Mouse (Mus musculus): ENCODE results near the gene Syne3. TPM values are rescaled to one million over a fixed set of nuclear protein-coding genes. Genes with fewer than 3 reads are reported as not detected.

Gene Syne3
- total RNA-seq, 2 experiments from 2014 or later: 1.2 to 1.3 TPM

DNA sequence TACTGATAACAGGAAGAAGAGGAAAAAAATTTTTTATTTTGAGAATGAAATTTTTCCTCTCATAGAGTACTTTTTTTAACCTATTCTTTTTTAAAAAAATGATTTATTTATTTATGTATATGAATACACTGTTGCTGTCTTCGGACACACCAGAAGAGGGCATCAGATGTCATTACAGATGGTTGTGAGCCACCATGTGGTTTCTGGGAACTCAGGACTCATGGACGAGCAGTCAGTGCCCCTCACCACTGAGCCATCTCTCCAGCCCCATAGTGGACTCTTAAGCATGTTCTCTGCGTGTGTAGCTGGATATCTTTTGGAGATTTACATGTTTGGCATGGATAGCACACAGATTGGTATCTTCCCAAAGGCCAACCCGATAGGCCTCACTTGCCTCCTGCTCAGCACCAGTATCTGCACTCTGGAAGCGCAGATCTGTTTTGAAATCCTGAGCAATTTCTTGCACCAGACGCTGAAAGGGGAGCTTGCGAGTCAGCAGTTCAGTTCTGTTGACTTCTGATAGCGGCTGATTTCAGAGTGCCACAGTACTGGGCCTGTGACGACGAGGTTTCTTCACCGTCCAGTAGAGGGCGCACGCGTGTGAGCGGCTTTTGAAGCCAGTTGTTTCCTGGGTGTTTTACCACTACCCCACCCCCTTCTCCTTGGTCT, 17.8 kb upstream of the Syne3 start:
- peak in 1 of 2 experiments; percentile 75 for DNase-seq (ENCODE audit: extremely low spot score in 1 of 2, low spot score in 1 of 2)

DNA sequence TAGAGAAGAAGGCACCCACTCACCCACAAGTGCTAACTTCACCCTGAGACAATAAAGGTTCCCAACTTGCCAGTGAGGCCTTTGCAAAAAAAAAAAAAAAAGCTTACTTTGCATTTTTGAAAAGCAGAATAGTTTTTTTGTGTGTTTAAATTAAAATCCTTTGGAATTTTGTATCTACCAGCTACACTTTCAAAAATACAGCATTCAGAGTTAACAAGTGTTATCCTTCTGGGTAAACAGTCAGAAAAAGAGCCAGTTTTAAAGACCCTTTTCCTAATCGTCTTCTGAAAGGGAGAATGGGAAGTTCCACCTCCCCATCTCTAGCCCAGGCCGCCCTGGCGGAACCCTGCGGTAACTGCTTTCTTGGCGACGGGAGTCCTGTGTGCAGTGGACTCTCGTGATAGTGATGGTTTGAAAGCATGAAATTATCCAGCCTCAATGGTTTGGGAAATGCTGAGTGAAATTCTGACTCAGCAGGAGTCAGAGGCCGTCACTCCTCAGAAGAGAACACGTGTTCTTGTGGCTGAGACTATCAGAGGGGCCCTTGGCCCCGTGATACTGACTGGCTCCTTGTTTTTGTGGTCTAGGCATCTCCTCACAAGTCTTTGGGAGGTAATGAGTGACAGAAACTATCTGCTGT, 16.5 kb upstream of the Syne3 start:
- DNase-seq (ENCODE audit: extremely low spot score in 1 of 2, low spot score in 1 of 2): no peak

- peak in 1 of 2 experiments; percentile 87 for DNase-seq (ENCODE audit: extremely low spot score in 1 of 2, low spot score in 1 of 2)
These were observed 15.8 kb upstream of the Syne3 start for GRCm38 (mm10) chr12:105025271-105025946.

DNA sequence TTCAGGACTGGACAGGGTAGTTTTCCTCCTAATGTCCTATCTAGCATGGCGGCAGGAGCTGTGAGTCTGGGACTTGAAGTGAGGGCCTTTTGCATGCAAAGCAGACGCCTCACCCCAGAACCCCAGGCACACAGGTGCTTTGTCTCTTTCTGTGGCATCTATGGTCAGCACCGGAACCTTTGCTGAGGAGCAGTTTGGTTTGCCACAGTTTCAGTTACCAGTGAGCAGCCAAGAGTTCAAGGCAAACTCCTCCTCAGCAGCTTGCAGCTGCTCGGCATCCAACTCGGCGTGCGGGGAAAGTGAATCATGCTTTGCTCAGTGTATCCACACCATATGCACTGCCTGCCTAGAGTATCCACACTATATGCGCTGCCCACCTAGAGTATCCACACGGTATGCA, 13.2 kb upstream of the Syne3 start:
- no peak for DNase-seq (ENCODE audit: extremely low spot score in 1 of 2, low spot score in 1 of 2)

- no peak for DNase-seq (ENCODE audit: extremely low spot score in 1 of 2, low spot score in 1 of 2)
These were observed 12.5 kb upstream of the Syne3 start for GRCm38 (mm10) chr12:105022141-105022540.

GRCm38 (mm10) chr12:105021441-105022069, 11.9 kb upstream of the Syne3 start:
- DNase-seq (ENCODE audit: extremely low spot score in 1 of 2, low spot score in 1 of 2): no peak

DNA sequence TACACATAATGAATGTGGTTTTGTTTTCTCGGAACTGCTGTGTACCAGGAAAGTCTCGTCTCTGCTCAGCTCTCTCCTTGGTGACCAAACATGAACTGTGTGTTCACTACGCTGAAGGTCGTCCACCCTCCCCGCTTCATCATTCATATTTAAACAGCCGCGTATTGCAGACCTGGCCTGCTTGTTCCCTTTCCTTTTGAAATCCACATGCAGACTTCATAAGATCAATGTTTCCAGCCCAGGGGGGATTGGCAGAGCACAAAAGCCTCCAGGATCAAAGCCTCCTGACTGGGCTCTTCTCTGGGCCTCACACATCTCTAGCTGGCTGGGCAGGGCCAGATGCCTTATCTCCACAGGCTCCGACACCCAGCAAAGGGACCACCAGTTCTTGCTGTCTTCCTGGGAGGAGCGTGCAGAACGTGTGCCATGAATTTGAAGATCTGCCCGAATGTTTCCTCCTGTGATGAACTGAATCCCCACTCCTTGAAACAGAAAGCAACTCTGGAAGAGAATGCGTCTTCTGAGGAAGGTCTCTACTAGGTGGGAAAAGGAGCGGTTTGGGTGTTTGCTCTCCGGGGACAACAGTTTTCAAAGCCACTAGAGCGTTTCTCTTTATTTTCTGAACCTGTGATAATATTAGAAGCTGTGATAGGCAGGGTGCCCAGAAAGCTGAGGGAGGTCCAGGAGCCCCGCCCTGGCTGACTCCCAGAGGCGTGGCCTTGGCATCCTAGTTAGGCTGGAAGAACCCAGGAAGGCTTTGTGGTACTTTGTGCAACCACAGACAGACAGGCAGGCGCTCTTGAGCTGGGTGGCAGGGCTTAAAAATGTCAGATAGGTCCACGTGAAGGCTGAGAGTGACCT, 10.0 kb upstream of the Syne3 start:
- no peak for DNase-seq (ENCODE audit: extremely low spot score in 1 of 2, low spot score in 1 of 2)

- DNase-seq (ENCODE audit: extremely low spot score in 1 of 2, low spot score in 1 of 2): no peak
These were observed 7.0 kb upstream of the Syne3 start for GRCm38 (mm10) chr12:105016639-105017038.

GRCm38 (mm10) chr12:105016199-105016598, 6.6 kb upstream of the Syne3 start:
- no peak for DNase-seq (ENCODE audit: extremely low spot score in 1 of 2, low spot score in 1 of 2)

DNA sequence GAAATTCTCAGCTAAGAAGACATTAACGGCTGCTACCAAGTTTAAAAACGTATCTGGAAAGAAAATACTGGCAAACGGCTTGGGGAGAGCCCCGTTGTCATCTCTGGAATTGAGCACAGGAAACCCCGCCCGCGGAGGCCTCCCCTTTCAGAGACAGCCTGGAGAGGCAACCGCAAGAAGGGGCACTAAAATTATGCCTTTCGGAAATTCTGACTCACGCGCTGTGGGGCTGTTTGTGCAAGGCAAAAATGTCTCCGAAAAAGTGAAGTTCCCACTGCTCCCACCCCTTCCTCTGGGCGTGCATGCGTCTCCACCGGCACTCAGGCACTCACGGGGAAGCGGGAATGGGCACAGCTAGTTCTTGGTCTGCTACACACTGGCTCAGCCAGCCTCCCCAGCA, 3.5 kb upstream of the Syne3 start:
- no peak for DNase-seq (ENCODE audit: extremely low spot score in 1 of 2, low spot score in 1 of 2)

DNA sequence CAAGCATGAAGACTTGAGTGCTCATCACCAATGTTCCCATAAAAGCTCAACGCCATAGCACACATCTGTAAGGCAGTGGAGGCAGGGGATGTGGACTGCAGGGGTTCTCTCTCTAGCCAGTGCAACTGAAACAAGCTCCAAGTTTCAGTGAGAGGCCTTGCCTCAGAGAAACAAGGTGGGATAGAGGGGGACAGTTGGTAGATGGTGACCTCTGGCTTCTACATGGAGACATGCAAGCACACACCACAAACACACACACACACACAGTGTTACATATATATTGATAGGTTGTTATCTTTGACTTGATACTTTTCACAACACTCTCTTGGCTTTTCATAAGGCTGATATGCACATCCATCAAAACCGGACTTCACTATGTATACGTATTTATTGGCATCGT, 2.7 kb upstream of the Syne3 start:
- DNase-seq (ENCODE audit: extremely low spot score in 1 of 2, low spot score in 1 of 2): no peak

GRCm38 (mm10) chr12:105011589-105011988, 2.0 kb upstream of the Syne3 start:
- DNase-seq (ENCODE audit: extremely low spot score in 1 of 2, low spot score in 1 of 2): no peak

DNA sequence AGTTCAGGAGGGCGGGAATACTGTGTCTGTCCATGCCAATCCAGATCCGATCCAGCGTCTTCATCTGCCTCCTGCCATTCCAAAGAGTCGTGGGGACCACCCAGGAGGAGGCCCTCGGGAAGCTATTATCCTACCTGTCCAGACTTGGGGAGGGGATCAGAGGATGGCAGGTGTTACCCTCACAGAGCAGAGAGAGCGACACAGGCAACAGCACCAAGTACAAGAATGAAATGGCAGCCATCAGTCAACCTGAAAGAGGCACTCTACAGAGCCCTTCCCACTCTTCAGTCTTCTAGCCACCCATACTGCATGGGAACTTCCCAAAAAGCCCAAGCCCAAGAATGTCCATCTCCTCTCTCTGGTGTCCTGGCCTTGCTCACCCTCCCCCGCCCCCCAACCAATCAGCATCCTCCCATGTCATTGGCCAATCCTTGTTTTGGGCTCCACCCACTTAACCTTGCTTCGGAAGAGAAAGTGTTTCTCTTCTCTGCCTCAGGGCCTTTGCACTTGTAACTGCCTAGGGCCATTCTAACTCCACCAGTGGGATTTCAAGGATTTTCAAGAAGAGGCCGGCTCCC, 693 bp upstream of the Syne3 start:
- no peak for DNase-seq (ENCODE audit: extremely low spot score in 1 of 2, low spot score in 1 of 2)

DNA sequence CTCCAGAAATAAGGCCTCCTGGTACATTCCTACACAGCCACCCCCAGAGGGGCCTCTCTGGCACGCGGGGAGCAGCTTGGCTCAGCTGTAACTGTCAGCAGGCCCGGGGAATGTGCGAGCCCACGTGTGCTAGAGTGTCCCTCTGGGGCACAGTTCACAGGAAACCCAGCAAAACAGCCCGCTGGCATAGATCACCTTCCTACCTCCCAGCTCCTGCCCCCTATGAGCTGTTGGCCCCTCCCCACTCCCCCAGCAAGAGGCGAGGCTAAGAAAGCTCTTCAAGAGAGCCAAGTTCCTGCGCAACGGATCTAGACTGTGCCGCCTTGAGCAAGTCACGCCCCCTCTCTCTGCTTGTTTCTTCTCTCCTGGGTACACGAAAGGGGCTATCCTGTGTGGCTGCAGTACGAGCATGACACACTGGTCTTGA, 844 bp downstream of the Syne3 start:
- no peak for DNase-seq (ENCODE audit: extremely low spot score in 1 of 2, low spot score in 1 of 2)

- no peak for DNase-seq (ENCODE audit: extremely low spot score in 1 of 2, low spot score in 1 of 2)
These were observed 1.5 kb downstream of the Syne3 start for GRCm38 (mm10) chr12:105008150-105008549.

DNA sequence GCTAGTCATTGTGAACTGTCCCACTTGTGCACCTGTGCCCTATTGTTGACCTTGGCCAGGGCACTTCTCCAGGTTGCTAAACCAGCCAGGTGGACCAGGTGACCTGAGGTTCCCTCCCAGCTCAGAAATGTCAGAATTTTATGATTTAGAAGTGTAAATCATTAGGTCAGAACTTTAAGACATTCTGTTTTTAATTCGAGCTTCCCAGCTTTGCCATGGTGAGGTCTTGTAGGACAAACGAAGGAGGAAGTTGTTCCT, 4.0 kb downstream of the Syne3 start:
- DNase-seq (ENCODE audit: extremely low spot score in 1 of 2, low spot score in 1 of 2): no peak

GRCm38 (mm10) chr12:105004956-105005714, 4.5 kb downstream of the Syne3 start:
- DNase-seq (ENCODE audit: extremely low spot score in 1 of 2, low spot score in 1 of 2): no peak

DNA sequence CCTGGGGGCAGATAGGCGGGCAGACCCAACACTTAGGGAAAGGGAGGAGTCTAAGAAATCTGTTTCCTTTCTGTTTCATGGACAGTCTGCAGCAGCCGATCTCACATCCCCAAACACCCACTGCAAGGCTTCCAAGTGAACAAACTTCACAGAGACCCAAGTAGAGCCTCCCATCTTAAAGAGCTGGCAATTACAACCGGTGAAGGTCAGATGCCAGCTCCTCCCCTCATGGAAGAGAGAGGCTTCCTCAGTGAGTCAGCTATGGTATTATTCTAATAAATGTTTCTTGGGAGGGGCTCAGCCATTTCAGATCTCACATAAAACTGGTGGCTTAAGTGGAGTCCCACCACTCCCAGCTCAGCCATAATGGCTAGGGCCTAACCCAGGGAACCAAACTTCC, 5.9 kb downstream of the Syne3 start:
- no peak for DNase-seq (ENCODE audit: extremely low spot score in 1 of 2, low spot score in 1 of 2)

- DNase-seq (ENCODE audit: extremely low spot score in 1 of 2, low spot score in 1 of 2): no peak
These were observed 6.5 kb downstream of the Syne3 start for GRCm38 (mm10) chr12:105003158-105003557.
